Mouse (Mus musculus): ENCODE measurements around the gene Tbx1. TPM values are rescaled to one million over a fixed set of nuclear protein-coding genes. Genes with fewer than 3 reads are reported as not detected.

Gene Tbx1
- 0.49 and 1.4 TPM in 2 replicates for polyA plus RNA-seq (2012; rRNA removed)

- Histone ChIP-seq H3K27me3 (ENCODE audit: control insufficient read depth, insufficient read depth, low read length) (peaks cover 20% of the 10 kb centered on the region; the same call in 1 of the 2 replicates), H3K27ac (ENCODE audit: control insufficient read depth, insufficient read depth, low read length) (no peak within 1 kb of the TSS), H3K4me3 (ENCODE audit: control insufficient read depth, insufficient read depth, low read length) (peak within 1 kb of the TSS; percentile 44), H3K36me3 (ENCODE audit: control insufficient read depth, insufficient read depth, low read length) (no peaks in the 10 kb centered on the region), H3K4me1 (replicated peaks; ENCODE audit: control insufficient read depth, insufficient read depth, low read length) (peaks cover 14% of the 10 kb centered on the region)
- peak; percentile 72 for DNase-seq
- 3% methylated on average over 48 of the region's 48 CpGs for WGBS
- TF ChIP-seq POLR2A (IDR thresholded peaks at IDR 0.05; ENCODE audit: control insufficient read depth, extremely low read depth, insufficient read depth, low read length, poor library complexity), result no peak
- peak; percentile 90 for TF ChIP-seq CTCF (IDR thresholded peaks at IDR 0.05; ENCODE audit: borderline replicate concordance, control insufficient read depth, extremely low read depth, insufficient read depth, low read length, poor library complexity)
These were observed at the start of gene Tbx1 for GRCm38 (mm10) chr16:18589804-18590790. Gene Tbx1, minus strand, starts transcription at chr16:18590671.

GRCm38 (mm10) chr16:18639382-18639929 is 49.0 kb upstream of the Tbx1 start:
- TF ChIP-seq POLR2A (IDR thresholded peaks at IDR 0.05; ENCODE audit: control insufficient read depth, extremely low read depth, insufficient read depth, low read length, poor library complexity), result no peak
- no peak for TF ChIP-seq CTCF (IDR thresholded peaks at IDR 0.05; ENCODE audit: borderline replicate concordance, control insufficient read depth, extremely low read depth, insufficient read depth, low read length, poor library complexity)
- no peak for DNase-seq
- Histone ChIP-seq H3K36me3 (ENCODE audit: control insufficient read depth, insufficient read depth, low read length) (no peaks in the 10 kb centered on the region), H3K27me3 (ENCODE audit: control insufficient read depth, insufficient read depth, low read length) (no peaks in the 10 kb centered on the region), H3K4me1 (replicated peaks; ENCODE audit: control insufficient read depth, insufficient read depth, low read length) (no peaks in the 10 kb centered on the region), H3K27ac (ENCODE audit: control insufficient read depth, insufficient read depth, low read length) (no peak overlapping the region), H3K4me3 (ENCODE audit: control insufficient read depth, insufficient read depth, low read length) (no peak overlapping the region)
- 91% methylated on average over 1 of the region's 1 CpGs for WGBS

GRCm38 (mm10) chr16:18638396-18638795 is 47.9 kb upstream of the Tbx1 start:
- 62% methylated on average over 2 of the region's 2 CpGs for WGBS
- no peak overlapping the region for H3K4me3 ChIP-seq (ENCODE audit: control insufficient read depth, insufficient read depth, low read length)
- H3K36me3 ChIP-seq (ENCODE audit: control insufficient read depth, insufficient read depth, low read length), result no peaks in the 10 kb centered on the region
- no peak for TF ChIP-seq POLR2A (IDR thresholded peaks at IDR 0.05; ENCODE audit: control insufficient read depth, extremely low read depth, insufficient read depth, low read length, poor library complexity)
- TF ChIP-seq CTCF (IDR thresholded peaks at IDR 0.05; ENCODE audit: borderline replicate concordance, control insufficient read depth, extremely low read depth, insufficient read depth, low read length, poor library complexity), result no peak
- no peak overlapping the region for H3K27ac ChIP-seq (ENCODE audit: control insufficient read depth, insufficient read depth, low read length)
- no peaks in the 10 kb centered on the region for H3K4me1 ChIP-seq (replicated peaks; ENCODE audit: control insufficient read depth, insufficient read depth, low read length)
- H3K27me3 ChIP-seq (ENCODE audit: control insufficient read depth, insufficient read depth, low read length), result no peaks in the 10 kb centered on the region
- DNase-seq, result no peak

DNA sequence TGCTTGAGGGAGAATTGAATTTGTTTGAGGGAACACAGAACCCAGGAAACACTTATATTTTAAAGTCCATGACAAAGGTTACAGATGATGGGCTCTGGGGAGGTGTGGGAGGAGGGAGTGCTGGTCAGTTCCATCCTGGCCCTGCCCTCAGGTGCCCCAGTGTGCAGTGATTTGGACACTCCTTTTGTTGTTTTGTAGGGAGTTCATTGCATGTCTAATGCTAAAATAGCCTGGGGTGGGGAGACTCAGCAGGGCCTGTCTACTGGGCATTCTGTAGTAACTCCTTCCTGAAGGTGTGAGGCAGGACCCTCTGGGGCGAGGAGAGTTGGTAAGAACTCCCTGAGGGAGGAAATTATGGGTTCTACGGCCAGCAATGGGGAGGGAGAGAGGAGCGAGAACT is 46.3 kb upstream of the Tbx1 start:
- Histone ChIP-seq H3K27ac (ENCODE audit: control insufficient read depth, insufficient read depth, low read length) (no peak overlapping the region), H3K27me3 (ENCODE audit: control insufficient read depth, insufficient read depth, low read length) (no peaks in the 10 kb centered on the region), H3K4me1 (replicated peaks; ENCODE audit: control insufficient read depth, insufficient read depth, low read length) (no peaks in the 10 kb centered on the region), H3K4me3 (ENCODE audit: control insufficient read depth, insufficient read depth, low read length) (no peak overlapping the region), H3K36me3 (ENCODE audit: control insufficient read depth, insufficient read depth, low read length) (no peaks in the 10 kb centered on the region)
- TF ChIP-seq POLR2A (IDR thresholded peaks at IDR 0.05; ENCODE audit: control insufficient read depth, extremely low read depth, insufficient read depth, low read length, poor library complexity) (no peak), CTCF (IDR thresholded peaks at IDR 0.05; ENCODE audit: borderline replicate concordance, control insufficient read depth, extremely low read depth, insufficient read depth, low read length, poor library complexity) (no peak)
- WGBS, result 61% methylated on average over 3 of the region's 3 CpGs
- no peak for DNase-seq

DNA sequence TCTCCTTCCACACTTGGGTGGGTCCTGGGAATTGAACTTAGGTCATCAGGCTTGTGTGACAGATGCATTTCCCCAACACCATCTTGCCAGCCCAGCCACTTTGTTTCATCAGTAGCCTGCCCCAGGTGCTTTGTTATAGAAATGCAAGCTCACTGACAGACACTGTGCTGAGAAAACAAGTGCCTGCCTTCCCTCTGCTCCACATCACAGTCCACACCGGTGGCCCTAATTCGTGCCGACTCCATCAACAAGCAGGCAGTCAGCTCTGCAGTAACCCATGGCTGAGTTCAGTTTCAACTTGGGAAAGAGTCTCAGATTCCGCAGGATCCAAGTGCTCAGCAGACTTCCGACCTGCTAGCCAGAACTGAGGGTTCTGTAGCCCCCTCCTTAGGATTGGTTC is 45.9 kb upstream of the Tbx1 start:
- 97% methylated on average over 5 of the region's 5 CpGs for WGBS
- no peak overlapping the region for H3K4me3 ChIP-seq (ENCODE audit: control insufficient read depth, insufficient read depth, low read length)
- H3K36me3 ChIP-seq (ENCODE audit: control insufficient read depth, insufficient read depth, low read length), result no peaks in the 10 kb centered on the region
- H3K27ac ChIP-seq (ENCODE audit: control insufficient read depth, insufficient read depth, low read length), result no peak overlapping the region
- no peaks in the 10 kb centered on the region for H3K4me1 ChIP-seq (replicated peaks; ENCODE audit: control insufficient read depth, insufficient read depth, low read length)
- DNase-seq, result no peak
- no peak for TF ChIP-seq POLR2A (IDR thresholded peaks at IDR 0.05; ENCODE audit: control insufficient read depth, extremely low read depth, insufficient read depth, low read length, poor library complexity)
- no peak for TF ChIP-seq CTCF (IDR thresholded peaks at IDR 0.05; ENCODE audit: borderline replicate concordance, control insufficient read depth, extremely low read depth, insufficient read depth, low read length, poor library complexity)
- H3K27me3 ChIP-seq (ENCODE audit: control insufficient read depth, insufficient read depth, low read length), result no peaks in the 10 kb centered on the region; the same call in 1 of the 2 replicates

DNA sequence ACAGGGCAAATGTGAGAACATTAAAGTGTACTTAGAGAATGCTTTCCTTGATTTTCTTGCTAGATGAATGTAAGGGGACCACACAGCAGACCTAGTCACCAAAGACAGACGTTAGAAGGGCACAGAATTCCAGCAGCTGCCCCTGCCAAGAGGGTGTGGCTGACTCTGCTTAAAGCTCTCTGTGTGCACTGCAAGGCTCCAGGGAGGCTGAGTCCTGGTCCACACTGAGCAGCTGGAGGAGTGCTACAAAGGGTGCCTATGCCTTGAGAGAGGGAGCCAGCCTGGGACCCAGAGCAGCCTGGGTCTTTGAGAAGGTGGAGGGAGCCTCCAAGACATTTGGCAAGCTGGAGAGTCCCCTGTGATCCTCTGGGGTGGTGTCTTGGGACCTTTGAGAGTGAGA is 42.9 kb upstream of the Tbx1 start:
- Histone ChIP-seq H3K36me3 (ENCODE audit: control insufficient read depth, insufficient read depth, low read length) (no peaks in the 10 kb centered on the region), H3K4me1 (replicated peaks; ENCODE audit: control insufficient read depth, insufficient read depth, low read length) (peaks cover 9% of the 10 kb centered on the region), H3K27ac (ENCODE audit: control insufficient read depth, insufficient read depth, low read length) (no peak overlapping the region), H3K4me3 (ENCODE audit: control insufficient read depth, insufficient read depth, low read length) (no peak overlapping the region), H3K27me3 (ENCODE audit: control insufficient read depth, insufficient read depth, low read length) (peaks cover 12% of the 10 kb centered on the region; the same call in 1 of the 2 replicates)
- 61% methylated on average over 1 of the region's 1 CpGs for WGBS
- DNase-seq, result no peak
- TF ChIP-seq CTCF (IDR thresholded peaks at IDR 0.05; ENCODE audit: borderline replicate concordance, control insufficient read depth, extremely low read depth, insufficient read depth, low read length, poor library complexity) (no peak), POLR2A (IDR thresholded peaks at IDR 0.05; ENCODE audit: control insufficient read depth, extremely low read depth, insufficient read depth, low read length, poor library complexity) (no peak)
